In genomic region chr4:97439288-97440029, GRCm38 (mm10) we compare ENCODE assay signal across 11 mouse cellular contexts.
DNase-seq lines count a peak whose midpoint lies in the region; ATAC-seq and TF ChIP-seq lines count a peak whose summit lies in the region.
"Had no signal": no experiment of that assay in that cellular context is flagged by ENCODE, and none has a peak within 500 bp of the region (broad histone marks: within the 10 kb centered on the region; RNA-seq: fewer than 3 reads in every experiment).

No protein-coding gene starts in this region.

- 56% methylated on average over 5 of the region's 5 CpGs for WGBS in midbrain, postnatal 0 days
- 68% methylated on average over 5 of the region's 5 CpGs for WGBS in midbrain, embryonic 13.5 days
- 40% methylated on average over 5 of the region's 5 CpGs for WGBS in forebrain, postnatal 0 days
- 79% methylated on average over 5 of the region's 5 CpGs for whole genome bisulfite sequencing in intestine, embryonic 15.5 days
- WGBS in intestine, embryonic 16.5 days = 73% methylated on average over 5 of the region's 5 CpGs

- H3K36me3 ChIP-seq in midbrain, postnatal 0 days (ENCODE audit: insufficient read depth, low read length) = no peaks in the 10 kb centered on the region
- no peaks in the 10 kb centered on the region for H3K36me3 ChIP-seq in midbrain, embryonic 13.5 days
- no peaks in the 10 kb centered on the region for H3K36me3 ChIP-seq in forebrain, postnatal 0 days (ENCODE audit: insufficient read depth)
- no peaks in the 10 kb centered on the region for H3K36me3 ChIP-seq in intestine, embryonic 15.5 days
- no peaks in the 10 kb centered on the region for H3K36me3 ChIP-seq in intestine, embryonic 16.5 days (ENCODE audit: control insufficient read depth, insufficient read depth, low read length)

- H3K9ac ChIP-seq in midbrain, postnatal 0 days (replicated peaks; ENCODE audit: low read length, poor library complexity, severe bottlenecking) = no peak overlapping the region
- H3K9ac ChIP-seq in midbrain, embryonic 13.5 days (replicated peaks) = no peak overlapping the region
- no peak overlapping the region for H3K9ac ChIP-seq in forebrain, postnatal 0 days
- H3K9ac ChIP-seq in intestine, embryonic 15.5 days = no peak overlapping the region
- H3K9ac ChIP-seq in intestine, embryonic 16.5 days (ENCODE audit: low read depth, low read length) = no peak overlapping the region

- H3K4me3 ChIP-seq in gastrocnemius, adult 2 months = no peak overlapping the region
- H3K4me3 ChIP-seq in midbrain, postnatal 0 days (ENCODE audit: low read depth, low read length) = no peak overlapping the region
- no peak overlapping the region for H3K4me3 ChIP-seq in midbrain, embryonic 13.5 days (replicated peaks)
- H3K4me3 ChIP-seq in forebrain, postnatal 0 days (ENCODE audit: low read depth, low read length) = no peak overlapping the region
- no peak overlapping the region for H3K4me3 ChIP-seq in intestine, embryonic 15.5 days (replicated peaks)
- no peak overlapping the region for H3K4me3 ChIP-seq in intestine, embryonic 16.5 days (ENCODE audit: low read length)

- H3K27me3 ChIP-seq in midbrain, postnatal 0 days (ENCODE audit: insufficient read depth, low read length) = no peaks in the 10 kb centered on the region
- H3K27me3 ChIP-seq in midbrain, embryonic 13.5 days = no peaks in the 10 kb centered on the region
- no peaks in the 10 kb centered on the region for H3K27me3 ChIP-seq in forebrain, postnatal 0 days (ENCODE audit: insufficient read depth, low read length)
- H3K27me3 ChIP-seq in intestine, embryonic 15.5 days (replicated peaks) = no peaks in the 10 kb centered on the region
- no peaks in the 10 kb centered on the region for H3K27me3 ChIP-seq in intestine, embryonic 16.5 days (replicated peaks; ENCODE audit: control insufficient read depth, insufficient read depth, low read length)
- H3K27me3 ChIP-seq: Patski had no signal

- intact Hi-C loops in gastrocnemius, adult 2 months (cut with DNase I) = no loop called here

- H3K4me1 ChIP-seq in midbrain, postnatal 0 days (ENCODE audit: insufficient read depth, low read length) = no peaks in the 10 kb centered on the region
- H3K4me1 ChIP-seq in midbrain, embryonic 13.5 days (replicated peaks) = no peaks in the 10 kb centered on the region
- no peaks in the 10 kb centered on the region for H3K4me1 ChIP-seq in forebrain, postnatal 0 days (ENCODE audit: insufficient read depth)
- no peaks in the 10 kb centered on the region for H3K4me1 ChIP-seq in intestine, embryonic 15.5 days (replicated peaks)
- H3K4me1 ChIP-seq in intestine, embryonic 16.5 days (ENCODE audit: control insufficient read depth, insufficient read depth, low read length) = no peaks in the 10 kb centered on the region

- TF ChIP-seq CTCF in gastrocnemius, adult 2 months (IDR thresholded peaks at IDR 0.05) = no peak
- no peak for TF ChIP-seq CTCF in midbrain, postnatal 0 days (IDR thresholded peaks at IDR 0.05)
- TF ChIP-seq CTCF in forebrain, postnatal 0 days (IDR thresholded peaks at IDR 0.05; ENCODE audit: low read depth) = no peak

- H3K27ac ChIP-seq in gastrocnemius, adult 2 months = no peak overlapping the region
- H3K27ac ChIP-seq in midbrain, postnatal 0 days (ENCODE audit: low read depth, low read length) = no peak overlapping the region
- no peak overlapping the region for H3K27ac ChIP-seq in midbrain, embryonic 13.5 days
- H3K27ac ChIP-seq in forebrain, postnatal 0 days (ENCODE audit: low read depth, low read length) = no peak overlapping the region
- no peak overlapping the region for H3K27ac ChIP-seq in intestine, embryonic 15.5 days
- no peak overlapping the region for H3K27ac ChIP-seq in intestine, embryonic 16.5 days (ENCODE audit: low read length)

- H3K4me2 ChIP-seq in midbrain, postnatal 0 days (ENCODE audit: low read depth, low read length, poor library complexity, severe bottlenecking) = no peak overlapping the region
- H3K4me2 ChIP-seq in midbrain, embryonic 13.5 days (replicated peaks) = no peak overlapping the region
- no peak overlapping the region for H3K4me2 ChIP-seq in forebrain, postnatal 0 days (ENCODE audit: low read depth)
- H3K4me2 ChIP-seq in intestine, embryonic 15.5 days (replicated peaks) = no peak overlapping the region
- no peak overlapping the region for H3K4me2 ChIP-seq in intestine, embryonic 16.5 days (ENCODE audit: low read depth, low read length)

- ATAC-seq in midbrain, postnatal 0 days (ENCODE audit: low FRiP score) = peak; percentile 60; the same call in 1 of the 2 replicates
- no peak for ATAC-seq in midbrain, embryonic 13.5 days
- ATAC-seq in forebrain, postnatal 0 days = peak; percentile 48; the same call in 1 of the 2 replicates
- ATAC-seq in intestine, embryonic 15.5 days = no peak
- ATAC-seq in intestine, embryonic 16.5 days = no peak
- ATAC-seq: Patski had no signal

- no peaks in the 10 kb centered on the region for H3K9me3 ChIP-seq in midbrain, postnatal 0 days (ENCODE audit: low read length)
- no peaks in the 10 kb centered on the region for H3K9me3 ChIP-seq in midbrain, embryonic 13.5 days
- H3K9me3 ChIP-seq in forebrain, postnatal 0 days (ENCODE audit: low read length) = no peaks in the 10 kb centered on the region
- no peaks in the 10 kb centered on the region for H3K9me3 ChIP-seq in intestine, embryonic 15.5 days
- H3K9me3 ChIP-seq in intestine, embryonic 16.5 days (ENCODE audit: control insufficient read depth, low read length) = no peaks in the 10 kb centered on the region

- peak; percentile 13 for DNase-seq in gastrocnemius, adult 2 months
- no peak for DNase-seq in gastrocnemius, postnatal 25 days
- DNase-seq in midbrain, postnatal 0 days (ENCODE audit: low spot score) = peak; percentile 92
- peak; percentile 28 for DNase-seq in brain, embryonic 18.5 days (ENCODE audit: low read depth, low spot score)
- peak; percentile 47 for DNase-seq in forebrain, postnatal 0 days
- DNase-seq: kidney, postnatal 36 days; spleen, adult 18-20 months had no signal

Comparison
In these comparisons a context has a peak if more than half of its experiments do, and no peak if none do; other contexts are left out.
1. ATAC-seq: peak in midbrain, postnatal 0 days (single experiment) and forebrain, postnatal 0 days (single experiment); none in midbrain, embryonic 13.5 days (single experiment), intestine, embryonic 15.5 days (single experiment) and intestine, embryonic 16.5 days (single experiment).